21 mouse cellular contexts compared by ENCODE assay signal in the genomic region with DNA sequence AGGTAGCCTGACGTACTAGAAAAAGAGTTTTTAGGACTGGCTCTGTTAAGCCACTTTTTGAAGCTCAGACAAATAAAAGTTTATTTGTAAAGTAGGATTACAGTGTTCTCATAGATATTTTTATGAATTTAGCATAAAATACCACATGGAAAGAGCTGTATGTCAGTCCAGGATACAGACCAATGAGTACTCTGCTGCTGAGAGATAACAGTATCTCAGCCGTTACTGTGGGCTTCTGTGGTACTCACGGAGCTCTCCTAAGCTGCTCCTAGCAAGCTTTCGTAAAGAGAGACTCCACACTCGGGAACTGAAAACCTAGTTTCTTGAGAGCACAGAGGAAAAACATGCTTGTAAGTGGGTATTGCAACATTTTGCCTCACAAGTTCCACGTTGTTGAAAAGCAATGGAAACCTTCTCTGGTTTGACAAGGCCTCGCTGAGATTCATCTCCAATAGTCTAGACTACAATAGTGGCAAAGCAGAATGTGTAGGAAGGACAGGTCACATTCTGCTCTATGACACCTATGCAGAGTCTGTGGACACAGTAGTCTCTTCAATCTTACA. TPM values are rescaled to one million over a fixed set of nuclear protein-coding genes. Genes with fewer than 3 reads are reported as not detected.
DNase-seq lines count a peak whose midpoint lies in the region; ATAC-seq and TF ChIP-seq lines count a peak whose summit lies in the region.
"Had no signal": no experiment of that assay in that cellular context is flagged by ENCODE, and none has a peak within 500 bp of the region (broad histone marks: within the 10 kb centered on the region; RNA-seq: fewer than 3 reads in every experiment).

No protein-coding gene starts in this region.

- no peak for TF ChIP-seq CTCF in layer of hippocampus, adult 2 months (conservative IDR thresholded peaks at IDR 0.05)
- TF ChIP-seq CTCF in stomach, postnatal 0 days (IDR thresholded peaks at IDR 0.05; ENCODE audit: low read depth) = no peak
- TF ChIP-seq CTCF in liver, embryonic 14.5 days (IDR thresholded peaks at IDR 0.05; ENCODE audit: low read depth) = no peak

- ATAC-seq in stomach, embryonic 15.5 days (ENCODE audit: insufficient read depth, low FRiP score, low read depth) = peak; percentile 82; the same call in 1 of the 2 replicates
- ATAC-seq in stomach, postnatal 0 days (ENCODE audit: low FRiP score, low TSS enrichment) = no peak
- peak; percentile 90 for ATAC-seq in liver, embryonic 14.5 days (ENCODE audit: insufficient read depth)
- ATAC-seq: CD4-positive, CD25-positive, alpha-beta regulatory T cell, adult 4 months; forebrain, embryonic 13.5 days; inflammation-experienced regulatory T-cells, adult 6 months had no signal

- H3K36me3 ChIP-seq in stomach, embryonic 15.5 days = no peaks in the 10 kb centered on the region
- no peaks in the 10 kb centered on the region for H3K36me3 ChIP-seq in stomach, postnatal 0 days (ENCODE audit: control insufficient read depth, insufficient read depth, low read length)
- H3K36me3 ChIP-seq in liver, embryonic 14.5 days (replicated peaks; ENCODE audit: control insufficient read depth, insufficient read depth, low read depth) = no peaks in the 10 kb centered on the region; the same call in 1 of the 2 replicates
- H3K36me3 ChIP-seq: hindbrain, embryonic 12.5 days had no signal

- no peaks in the 10 kb centered on the region for H3K4me1 ChIP-seq in stomach, embryonic 15.5 days
- H3K4me1 ChIP-seq in stomach, postnatal 0 days (replicated peaks; ENCODE audit: control insufficient read depth, insufficient read depth) = no peaks in the 10 kb centered on the region
- peaks cover 45 to 50% of the 10 kb centered on the region in 2 experiments for H3K4me1 ChIP-seq in liver, embryonic 14.5 days (replicated peaks; ENCODE audit: control insufficient read depth in 2 of 2, insufficient read depth in 2 of 2, low read length in 1 of 2)
- H3K4me1 ChIP-seq: hindbrain, embryonic 12.5 days had no signal

- H3K4me2 ChIP-seq in stomach, embryonic 15.5 days = no peak overlapping the region
- no peak overlapping the region for H3K4me2 ChIP-seq in stomach, postnatal 0 days (replicated peaks; ENCODE audit: low read depth)
- H3K4me2 ChIP-seq in liver, embryonic 14.5 days (ENCODE audit: low read depth) = peak overlapping the region; percentile 61
- H3K4me2 ChIP-seq: forebrain, embryonic 13.5 days; hindbrain, embryonic 12.5 days had no signal

- H3K9me3 ChIP-seq in stomach, embryonic 15.5 days = no peaks in the 10 kb centered on the region
- no peaks in the 10 kb centered on the region for H3K9me3 ChIP-seq in stomach, postnatal 0 days (ENCODE audit: control insufficient read depth, low read length)
- no peaks in the 10 kb centered on the region for H3K9me3 ChIP-seq in liver, embryonic 14.5 days (ENCODE audit: control insufficient read depth, low read length)
- H3K9me3 ChIP-seq: forebrain, embryonic 13.5 days; hindbrain, embryonic 12.5 days; megakaryocyte, embryonic 14.5 days had no signal

- DNase-seq in layer of hippocampus, adult 2 months (ENCODE audit: low spot score in 2 of 2) = no peak
- no peak for DNase-seq in layer of hippocampus, adult 8-10 months (ENCODE audit: low spot score in 2 of 2)
- DNase-seq in stomach, postnatal 0 days (ENCODE audit: low spot score) = no peak
- DNase-seq in liver, embryonic 14.5 days (ENCODE audit: low read depth in 3 of 3, low spot score in 3 of 3) = peak; percentile 38 to 62 (median 57)
- no peak for DNase-seq in cerebellum, postnatal 10 days
- no peak for DNase-seq in urinary bladder, postnatal 36 days (ENCODE audit: low spot score in 2 of 2)
- DNase-seq in adrenal gland, postnatal 25 days = no peak
- DNase-seq: adrenal gland, adult 2 months; cerebellum, adult 18-20 months; gastrocnemius, postnatal 36 days; heart, postnatal 10 days; kidney, adult 9 months; kidney, postnatal 36 days; left cerebral cortex, postnatal 4 days; right cerebral cortex, postnatal 4 days had no signal

- H3K27ac ChIP-seq in layer of hippocampus, adult 2 months = 0 out of 2 replicates have a peak overlapping the region, but pooled peaks have one; percentile 32
- H3K27ac ChIP-seq in stomach, embryonic 15.5 days = no peak overlapping the region
- H3K27ac ChIP-seq in stomach, postnatal 0 days (replicated peaks) = no peak overlapping the region
- peak overlapping the region; percentile 76 for H3K27ac ChIP-seq in liver, embryonic 14.5 days
- H3K27ac ChIP-seq: forebrain, embryonic 13.5 days; hindbrain, embryonic 12.5 days had no signal

- 78% methylated on average over 7 of the region's 7 CpGs for WGBS in stomach, embryonic 15.5 days
- 87% methylated on average over 7 of the region's 7 CpGs for WGBS in stomach, postnatal 0 days
- WGBS in liver, embryonic 14.5 days (ENCODE audit: insufficient replicate concordance) = 23% methylated on average over 7 of the region's 7 CpGs

- no peak overlapping the region for H3K9ac ChIP-seq in stomach, embryonic 15.5 days
- H3K9ac ChIP-seq in stomach, postnatal 0 days (ENCODE audit: low read length) = no peak overlapping the region
- peak overlapping the region; percentile 27; the same call in 1 of the 2 replicates for H3K9ac ChIP-seq in liver, embryonic 14.5 days (replicated peaks)
- H3K9ac ChIP-seq: forebrain, embryonic 13.5 days; hindbrain, embryonic 12.5 days had no signal

- no peak overlapping the region for H3K4me3 ChIP-seq in layer of hippocampus, adult 2 months
- H3K4me3 ChIP-seq in stomach, embryonic 15.5 days (replicated peaks) = no peak overlapping the region
- no peak overlapping the region for H3K4me3 ChIP-seq in stomach, postnatal 0 days (ENCODE audit: low read depth, low read length)
- 0 out of 4 replicates have a peak overlapping the region, but pooled peaks of 1 of the 2 experiments have one; percentile 13 for H3K4me3 ChIP-seq in liver, embryonic 14.5 days (ENCODE audit: insufficient read depth in 1 of 2, low read depth in 2 of 2, low read length in 2 of 2)
- H3K4me3 ChIP-seq: forebrain, embryonic 13.5 days; hindbrain, embryonic 12.5 days; megakaryocyte, embryonic 14.5 days had no signal

- TF ChIP-seq EP300 in stomach, postnatal 0 days (optimal IDR thresholded peaks at IDR 0.05) = no peak
- TF ChIP-seq EP300 in liver, embryonic 14.5 days (IDR thresholded peaks at IDR 0.05; ENCODE audit: low read depth) = peak; percentile 86

- H3K27me3 ChIP-seq in stomach, embryonic 15.5 days (replicated peaks) = no peaks in the 10 kb centered on the region
- no peaks in the 10 kb centered on the region for H3K27me3 ChIP-seq in stomach, postnatal 0 days (ENCODE audit: control insufficient read depth, insufficient read depth, low read length)
- H3K27me3 ChIP-seq in liver, embryonic 14.5 days (ENCODE audit: control insufficient read depth, insufficient read depth, low read length) = no peaks in the 10 kb centered on the region
- H3K27me3 ChIP-seq: forebrain, embryonic 13.5 days; hindbrain, embryonic 12.5 days; megakaryocyte, embryonic 14.5 days had no signal

RNA-seq across cellular contexts. Expression of gene Trim44, which starts 41.6 kb away (rescaled TPM):
- total RNA-seq in layer of hippocampus, adult 2 months (2021) = 100 to 1,000 TPM; 169 to 171 TPM
- total RNA-seq in layer of hippocampus, adult 8-10 months (2022) = 100 to 1,000 TPM; 163 to 178 (median 170) TPM
- polyA plus RNA-seq in stomach, embryonic 15.5 days (2015; fragmentation: Nextera tagmentation; extraction: Ambion mirVana) = 32.0 and 35.5 TPM in 2 replicates
- 9.7 and 10.1 TPM in 2 replicates for polyA plus RNA-seq in stomach, postnatal 0 days (2015; fragmentation: Nextera tagmentation; extraction: Ambion mirVana)
- 7.7 and 11.3 TPM in 2 replicates for polyA plus RNA-seq in liver, embryonic 14.5 days (2012; rRNA removed)
- polyA plus RNA-seq in liver, embryonic 14.5 days (2014; fragmentation: Nextera tagmentation; extraction: Ambion mirVana) = 4.8 and 5.4 TPM in 2 replicates
- 69.1 and 70.1 TPM in 2 replicates for total RNA-seq in adrenal gland, postnatal 25 days (2021)

Comparison
In these comparisons a context has a peak if more than half of its experiments do, and no peak if none do; other contexts are left out.
1. DNase-seq: peak in liver, embryonic 14.5 days (3 of 3); none in layer of hippocampus, adult 2 months (0 of 2), layer of hippocampus, adult 8-10 months (0 of 2), stomach, postnatal 0 days (single experiment), cerebellum, postnatal 10 days (0 of 2), urinary bladder, postnatal 36 days (0 of 2) and adrenal gland, postnatal 25 days (single experiment).
2. H3K27ac ChIP-seq: peak in layer of hippocampus, adult 2 months (single experiment) and liver, embryonic 14.5 days (single experiment); none in stomach, embryonic 15.5 days (single experiment) and stomach, postnatal 0 days (single experiment).